Mouse (Mus musculus) forelimb bud, embryonic 11.5 days (tissue): ENCODE data around the gene Trpc2.
A peak's percentile ranks its signal among the peaks of the same experiment; 100 is the strongest.

ENCODE experiments used
- DNase-seq: peaks from one replicate; pipeline ENCODE4 v3.0.0-alpha.2; 2012; ENCODE audit warnings: low read depth, low spot score

Trpc2 gene

GRCm38 (mm10) chr7:102102696-102103095 is 19.8 kb downstream of the Trpc2 start:
- no peak for DNase-seq

- DNase-seq = no peak
These were observed 20.6 kb downstream of the Trpc2 start for GRCm38 (mm10) chr7:102103555-102103954.

- DNase-seq = no peak
These were observed 21.2 kb downstream of the Trpc2 start for GRCm38 (mm10) chr7:102104126-102104525.

GRCm38 (mm10) chr7:102106700-102107141 is 23.8 kb downstream of the Trpc2 start:
- no peak for DNase-seq

GRCm38 (mm10) chr7:102108206-102108605 is 25.3 kb downstream of the Trpc2 start:
- no peak for DNase-seq

- no peak for DNase-seq
These were observed 26.3 kb downstream of the Trpc2 start, which contains the start of gene Art5 for GRCm38 (mm10) chr7:102109171-102109570. Gene Art5, minus strand, starts transcription at chr7:102109489.

GRCm38 (mm10) chr7:102109746-102110145 is 26.8 kb downstream of the Trpc2 start:
- DNase-seq = no peak

GRCm38 (mm10) chr7:102113151-102113729 is 30.3 kb downstream of the Trpc2 start:
- DNase-seq = no peak

GRCm38 (mm10) chr7:102116579-102117331 is 33.8 kb downstream of the Trpc2 start, which contains the start of gene Chrna10:
Gene Chrna10, minus strand, starts transcription at chr7:102116828.
- DNase-seq = no peak

- DNase-seq = no peak
These were observed 34.5 kb downstream of the Trpc2 start for GRCm38 (mm10) chr7:102117382-102117781.

- no peak for DNase-seq
These were observed 37.4 kb downstream of the Trpc2 start for GRCm38 (mm10) chr7:102120326-102120725.

GRCm38 (mm10) chr7:102132395-102132794 is 49.5 kb downstream of the Trpc2 start:
- no peak for DNase-seq

- peak; percentile 37 for DNase-seq
These were observed 54.5 kb downstream of the Trpc2 start for GRCm38 (mm10) chr7:102137464-102137863.

- no peak for DNase-seq
These were observed 55.0 kb downstream of the Trpc2 start for GRCm38 (mm10) chr7:102137898-102138297.
